Mouse (Mus musculus) olfactory bulb, adult 2 months (tissue): ENCODE data around the gene Col4a1. TPM values are rescaled to one million over a fixed set of nuclear protein-coding genes. Genes with fewer than 3 reads are reported as not detected.

Source experiments
- H3K27ac ChIP-seq: fragments of 200-500 bp; 2 replicates; pipeline ENCODE4 v1.5.1; 2012; ENCODE audit warnings: low read depth, low read length; ENCODE audit not compliant: insufficient read depth
- H3K4me1 ChIP-seq: fragments of 200-500 bp; 2 replicates; pipeline ENCODE4 v1.6.1; 2012; ENCODE audit warnings: low read length; ENCODE audit not compliant: control insufficient read depth, insufficient read depth
- H3K4me3 ChIP-seq: fragments of 200-500 bp; 2 replicates; pipeline ENCODE4 v1.5.1; 2012; ENCODE audit warnings: mild to moderate bottlenecking, low read depth, low read length, moderate library complexity; ENCODE audit not compliant: insufficient read depth
- CTCF ChIP-seq: fragments of 200-500 bp; IDR thresholded peaks from 2 replicates; pipeline ENCODE4 v1.5.1; 2012; ENCODE audit warnings: low read depth, mild to moderate bottlenecking, low read length, moderate library complexity; ENCODE audit not compliant: insufficient read depth
- POLR2A ChIP-seq: fragments of 200-500 bp; IDR thresholded peaks from 2 replicates; pipeline ENCODE4 v1.6.1; 2012; ENCODE audit warnings: mild to moderate bottlenecking, low read depth, low read length, moderate library complexity; ENCODE audit not compliant: insufficient read depth
- whole genome bisulfite sequencing: fragments of 180-500 bp; shearing (Covaris S2); methylation state at CpG from one replicate; pipeline ENCODE4 v1.1.7; 2018; 5-methylcytosine and 5-hydroxymethylcytosine counted together
- polyA plus RNA-seq: library from polyadenylated mRNA; stranded (reverse); fragments of >200 nt; gene quantifications from 2 replicates; pipeline ENCODE4 v1.2.4, GENCODE M21; 2012; ENCODE audit warnings: low replicate concordance; ENCODE audit not compliant: missing spikeins, insufficient read depth, insufficient read length

Col4a1 gene
- polyA plus RNA-seq, 1 experiment: not detected

DNA sequence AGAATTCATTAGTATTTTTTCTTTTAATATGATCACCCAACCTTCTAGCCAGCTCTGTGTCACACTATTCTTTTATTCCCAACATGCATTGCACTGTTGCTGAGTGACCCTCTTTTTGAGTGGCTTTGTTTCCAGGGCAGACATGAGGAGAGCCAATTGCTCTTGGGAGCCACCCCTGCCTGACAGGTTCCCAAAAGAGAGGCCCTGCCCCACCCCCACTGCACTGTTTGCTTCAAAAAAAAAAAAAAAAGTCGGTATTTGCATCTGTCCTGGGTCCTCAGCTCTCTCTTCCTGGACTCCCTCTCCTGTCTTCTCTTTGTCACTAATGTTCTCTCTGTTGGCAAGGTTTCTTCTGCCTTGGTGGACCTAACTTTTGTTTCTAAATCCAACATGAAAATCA is 22.1 kb downstream of the Col4a1 start:
- TF ChIP-seq POLR2A: no peak
- no peak for TF ChIP-seq CTCF
- no peak overlapping the region for H3K27ac ChIP-seq
- no peak overlapping the region for H3K4me3 ChIP-seq
- H3K4me1 ChIP-seq: peaks cover 6% of the 10 kb centered on the region
- WGBS: 14% methylated on average over 1 of the region's 1 CpGs

DNA sequence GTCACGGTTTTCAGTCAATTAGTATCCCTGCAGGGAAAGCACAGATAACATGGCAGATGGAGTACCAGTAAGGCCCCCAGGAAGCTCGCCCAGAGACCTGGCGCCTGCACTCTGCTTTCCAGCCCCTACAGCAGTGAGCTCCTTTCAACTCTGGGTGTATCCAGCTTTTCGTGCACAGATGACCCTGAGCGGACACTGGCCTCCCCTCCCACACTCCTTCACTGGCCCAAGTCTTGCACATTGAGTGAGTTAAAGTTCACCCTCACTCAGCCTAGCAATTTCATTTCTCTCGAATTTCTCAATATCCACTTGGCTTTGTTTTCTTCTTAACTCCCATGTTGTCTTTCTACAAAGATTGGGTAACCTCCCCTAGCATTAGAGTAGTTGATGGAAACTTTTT is 24.3 kb downstream of the Col4a1 start:
- H3K4me1 ChIP-seq: peaks cover 6% of the 10 kb centered on the region
- 87% methylated on average over 6 of the region's 6 CpGs for WGBS
- H3K4me3 ChIP-seq: no peak overlapping the region
- TF ChIP-seq POLR2A: no peak
- H3K27ac ChIP-seq: no peak overlapping the region

DNA sequence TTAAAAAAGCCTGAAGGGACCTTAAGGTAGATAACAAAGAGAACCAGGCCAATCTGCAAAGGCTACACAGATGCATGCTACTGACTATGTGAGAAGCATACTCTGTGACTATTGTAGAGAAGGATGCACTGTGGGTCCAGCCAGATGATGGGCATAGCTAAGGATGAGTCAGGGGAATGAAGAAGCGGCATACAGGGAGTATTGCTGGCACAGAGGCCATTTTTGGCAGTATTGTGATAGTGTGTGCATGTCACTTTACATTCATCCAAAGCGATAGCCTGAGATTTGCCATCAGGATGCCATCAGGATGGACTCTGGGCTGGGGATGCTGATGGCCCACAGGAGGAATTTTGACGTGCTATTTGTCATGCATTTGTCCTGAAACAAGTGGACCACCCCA is 25.5 kb downstream of the Col4a1 start:
- no peak overlapping the region for H3K4me3 ChIP-seq
- TF ChIP-seq POLR2A: no peak
- TF ChIP-seq CTCF: no peak
- WGBS: 83% methylated on average over 3 of the region's 3 CpGs
- H3K27ac ChIP-seq: no peak overlapping the region
- peaks cover under 1% of the 10 kb centered on the region; the same call in 1 of the 2 replicates for H3K4me1 ChIP-seq

DNA sequence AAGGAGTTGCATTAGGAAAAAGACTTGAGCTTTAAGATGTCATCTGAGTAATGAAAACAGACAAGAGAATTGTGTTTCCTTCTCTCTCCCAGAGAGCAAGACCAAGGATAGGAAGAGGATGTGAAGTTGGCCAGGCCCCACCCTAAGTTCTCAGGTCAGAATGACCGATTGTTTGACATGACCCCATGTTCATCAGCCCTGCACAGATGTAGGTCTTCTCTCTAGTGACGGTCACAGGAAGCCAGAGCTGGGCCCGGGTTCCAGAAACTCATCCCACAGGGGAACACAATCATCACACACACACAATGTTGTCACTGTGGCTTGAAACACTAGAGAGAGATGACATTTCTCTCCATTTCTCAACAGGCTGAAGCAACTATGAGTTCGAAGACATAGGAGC is 27.2 kb downstream of the Col4a1 start:
- Histone ChIP-seq H3K4me3 (no peak overlapping the region), H3K27ac (no peak overlapping the region), H3K4me1 (peaks cover 5% of the 10 kb centered on the region; the same call in 1 of the 2 replicates)
- 83% methylated on average over 4 of the region's 4 CpGs for WGBS
- TF ChIP-seq CTCF (no peak), POLR2A (no peak)

DNA sequence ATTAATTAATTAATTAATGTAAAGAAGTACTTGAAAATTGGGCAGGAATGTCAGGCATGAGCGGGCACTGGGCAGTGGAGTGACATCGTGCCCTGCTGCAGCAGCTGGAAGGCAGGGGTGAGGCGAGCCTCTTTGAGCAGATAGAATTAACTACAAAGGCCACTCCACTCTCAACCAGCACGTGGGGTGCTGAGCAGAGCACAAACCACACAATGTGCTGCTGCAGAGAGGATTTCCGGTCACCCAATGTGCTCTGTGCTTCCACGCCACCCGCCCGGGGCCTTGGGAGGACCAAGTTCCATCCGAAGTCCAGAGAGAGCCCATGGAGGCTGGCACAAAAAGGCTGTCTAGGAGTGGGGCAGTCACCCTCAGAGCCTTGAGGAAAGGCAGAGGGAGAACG is 29.4 kb downstream of the Col4a1 start:
- no peak overlapping the region for H3K4me3 ChIP-seq
- H3K27ac ChIP-seq: no peak overlapping the region
- WGBS: 73% methylated on average over 10 of the region's 10 CpGs
- H3K4me1 ChIP-seq: peaks cover 19% of the 10 kb centered on the region
- TF ChIP-seq CTCF (no peak), POLR2A (no peak)

DNA sequence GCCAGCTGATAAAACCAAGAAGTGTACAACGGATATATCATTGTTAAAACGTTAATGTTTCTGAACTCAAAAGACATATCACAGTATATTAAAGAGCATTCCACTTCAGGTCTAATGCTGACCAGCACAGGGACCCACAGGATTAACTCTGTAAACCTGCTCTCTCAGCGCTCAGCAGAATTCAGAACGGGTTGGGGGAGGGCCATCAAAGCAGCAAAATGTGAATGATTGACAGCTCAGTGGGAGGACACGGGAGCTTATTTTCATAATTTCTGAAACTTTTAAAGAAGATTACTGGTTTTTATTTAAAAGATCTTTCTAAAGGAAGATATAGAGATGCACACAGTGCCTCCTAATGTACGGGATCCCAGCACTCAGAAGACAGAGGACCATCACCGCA is 29.9 kb downstream of the Col4a1 start:
- Histone ChIP-seq H3K4me3 (no peak overlapping the region), H3K4me1 (peaks cover 24% of the 10 kb centered on the region), H3K27ac (no peak overlapping the region)
- 89% methylated on average over 7 of the region's 7 CpGs for WGBS
- TF ChIP-seq POLR2A (no peak), CTCF (no peak)

DNA sequence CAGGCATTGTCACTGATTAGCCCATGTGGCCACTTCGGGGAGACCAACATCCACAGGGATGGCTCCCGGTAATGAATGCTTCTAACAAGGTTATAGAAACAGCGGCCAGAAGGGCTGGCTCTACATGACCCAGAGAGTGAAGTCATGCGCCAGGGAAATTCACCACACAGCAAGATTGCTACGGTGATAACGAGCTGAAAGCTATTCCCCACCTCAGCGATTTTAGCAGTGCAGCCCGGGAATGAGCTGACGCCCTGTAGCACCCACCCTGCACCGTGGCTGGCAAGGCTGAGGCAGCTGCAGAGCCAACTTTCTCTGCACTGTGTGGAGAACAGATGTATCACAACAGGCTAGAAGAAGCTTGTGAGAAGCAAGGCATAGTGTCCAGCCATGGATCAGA is 30.5 kb downstream of the Col4a1 start:
- H3K4me3 ChIP-seq: no peak overlapping the region
- TF ChIP-seq POLR2A (no peak), CTCF (no peak)
- H3K27ac ChIP-seq: no peak overlapping the region
- WGBS: 63% methylated on average over 10 of the region's 10 CpGs
- H3K4me1 ChIP-seq: peaks cover 26% of the 10 kb centered on the region

DNA sequence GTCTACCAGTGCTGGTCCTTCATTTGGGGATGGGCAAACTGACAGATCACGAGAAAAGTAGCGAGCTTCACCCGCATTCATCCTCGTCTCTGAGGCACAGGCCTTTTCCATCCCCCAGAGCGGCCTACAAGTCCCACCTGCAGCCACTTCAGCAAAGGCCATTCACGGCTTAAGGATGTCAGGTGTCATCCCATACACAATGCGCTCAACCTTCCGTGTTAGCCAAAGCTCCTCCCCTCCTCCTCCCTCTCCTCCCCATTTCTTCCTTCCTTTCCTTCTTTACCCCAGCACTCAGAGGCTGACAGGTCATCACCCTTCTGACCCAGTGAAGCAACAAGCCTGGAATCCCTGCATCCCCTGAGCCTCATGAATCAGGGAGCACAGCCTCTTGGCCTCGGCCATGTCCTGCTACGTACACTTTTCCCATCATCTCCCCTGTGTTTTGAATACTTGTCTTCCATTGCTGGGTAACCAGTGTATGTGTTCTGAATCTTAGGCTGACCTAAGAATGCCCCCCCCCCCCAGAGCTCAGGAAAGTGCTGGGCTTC is 31.8 kb downstream of the Col4a1 start:
- no peak overlapping the region for H3K27ac ChIP-seq
- no peak overlapping the region for H3K4me3 ChIP-seq
- H3K4me1 ChIP-seq: peaks cover 26% of the 10 kb centered on the region
- TF ChIP-seq CTCF: no peak
- no peak for TF ChIP-seq POLR2A
- WGBS: 92% methylated on average over 10 of the region's 10 CpGs

DNA sequence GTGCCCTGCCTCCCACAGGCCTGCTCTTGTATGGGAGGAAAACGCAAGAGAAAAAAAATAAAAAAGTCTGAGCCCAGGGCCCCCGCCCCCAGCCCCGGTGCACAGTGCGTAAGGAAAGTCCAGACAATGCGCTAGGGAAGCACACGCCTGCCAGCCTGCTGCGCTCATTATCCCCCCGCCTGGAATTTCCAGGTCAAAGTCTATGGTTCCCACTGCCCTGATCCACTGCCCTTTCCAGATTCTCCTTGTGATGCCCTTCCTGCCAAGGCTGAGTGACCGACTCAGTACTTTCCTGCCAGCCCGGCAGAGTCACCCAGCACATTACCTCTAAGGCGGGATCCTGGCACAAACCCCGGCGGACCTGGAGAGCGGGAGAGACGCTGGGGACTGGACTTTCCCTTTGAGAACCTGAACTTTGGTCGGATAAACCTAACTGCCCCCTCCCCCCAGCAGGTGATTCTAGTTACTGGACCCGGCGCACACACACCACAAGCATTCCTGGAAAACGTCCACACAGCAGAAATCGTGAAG is 33.3 kb downstream of the Col4a1 start:
- no peak for TF ChIP-seq POLR2A
- TF ChIP-seq CTCF: no peak
- Histone ChIP-seq H3K4me3 (no peak overlapping the region), H3K27ac (no peak overlapping the region), H3K4me1 (peaks cover 26% of the 10 kb centered on the region)
- 47% methylated on average over 20 of the region's 20 CpGs for whole genome bisulfite sequencing

DNA sequence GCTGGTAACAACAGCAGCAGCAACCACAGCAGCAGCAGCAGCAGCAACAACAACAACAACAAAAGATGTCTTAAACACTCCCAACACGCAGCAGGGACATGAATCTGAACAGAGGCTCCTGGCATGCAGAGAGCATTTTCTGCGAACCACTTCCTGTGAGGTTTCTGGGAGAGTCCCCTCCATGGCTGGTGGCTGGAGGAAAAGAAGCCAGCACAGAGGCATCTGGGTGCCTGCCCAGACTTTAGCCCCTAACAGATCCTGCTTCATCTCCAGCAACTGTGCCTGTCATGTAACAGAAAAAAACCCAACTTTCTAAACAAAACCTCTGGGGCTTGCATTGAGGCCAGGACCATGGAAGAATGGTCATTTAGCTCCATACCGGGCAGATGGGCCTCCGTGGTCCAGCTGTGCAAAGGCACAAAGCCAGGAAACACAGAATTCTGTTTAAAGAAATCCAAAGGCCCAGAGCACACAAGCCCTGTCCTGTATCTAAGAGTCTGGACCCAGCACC is 34.5 kb downstream of the Col4a1 start:
- Histone ChIP-seq H3K4me1 (peaks cover 29% of the 10 kb centered on the region), H3K27ac (no peak overlapping the region), H3K4me3 (no peak overlapping the region)
- WGBS: 54% methylated on average over 4 of the region's 4 CpGs
- TF ChIP-seq CTCF: no peak
- TF ChIP-seq POLR2A: no peak
